8 mouse cellular contexts compared by ENCODE assay signal in genomic region chr5:4754701-4755281, GRCm38 (mm10). TPM values are rescaled to one million over a fixed set of nuclear protein-coding genes. Genes with fewer than 3 reads are reported as not detected.
A peak's percentile ranks its signal among the peaks of the same experiment; 100 is the strongest.
DNase-seq lines count a peak whose midpoint lies in the region; ATAC-seq and TF ChIP-seq lines count a peak whose summit lies in the region.
"Had no signal": no experiment of that assay in that cellular context is flagged by ENCODE, and none has a peak within 500 bp of the region (broad histone marks: within the 10 kb centered on the region; RNA-seq: fewer than 3 reads in every experiment).

No protein-coding gene starts in this region.

- H3K9me3 ChIP-seq in embryonic facial prominence, embryonic 13.5 days = no peaks in the 10 kb centered on the region
- no peaks in the 10 kb centered on the region for H3K9me3 ChIP-seq in intestine, embryonic 16.5 days (ENCODE audit: control insufficient read depth, low read length)
- H3K9me3 ChIP-seq in midbrain, embryonic 11.5 days (ENCODE audit: control insufficient read depth, low read length) = no peaks in the 10 kb centered on the region

- H3K4me2 ChIP-seq in embryonic facial prominence, embryonic 13.5 days = peak overlapping the region; percentile 94
- peak overlapping the region; percentile 95 for H3K4me2 ChIP-seq in intestine, embryonic 16.5 days (ENCODE audit: low read depth, low read length)
- H3K4me2 ChIP-seq in midbrain, embryonic 11.5 days = peak overlapping the region; percentile 99

- no peak for TF ChIP-seq CTCF in cortical plate, adult 2 months (IDR thresholded peaks at IDR 0.05; ENCODE audit: extremely low read depth, insufficient read depth, low read length)
- TF ChIP-seq CTCF in thymus, adult 2 months (IDR thresholded peaks at IDR 0.05; ENCODE audit: borderline replicate concordance, control insufficient read depth, extremely low read depth, insufficient read depth, low read length, poor library complexity) = no peak

- no peak for ATAC-seq in embryonic facial prominence, embryonic 13.5 days (ENCODE audit: insufficient number of reproducible peaks, insufficient read depth, low FRiP score, low TSS enrichment, low read depth)
- ATAC-seq in intestine, embryonic 16.5 days = no peak
- ATAC-seq in midbrain, embryonic 11.5 days (ENCODE audit: low FRiP score) = no peak
- ATAC-seq in CD4-positive, CD25-positive, alpha-beta regulatory T cell, adult 4 months = no peak

- peak; percentile 89 for DNase-seq in midbrain, embryonic 11.5 days (ENCODE audit: low spot score, missing footprints)
- no peak for DNase-seq in thymus, adult 2 months
- no peak for DNase-seq in ovary, postnatal 10 days (ENCODE audit: low spot score)

- 23% methylated on average over 9 of the region's 9 CpGs for WGBS in embryonic facial prominence, embryonic 13.5 days
- 26% methylated on average over 9 of the region's 9 CpGs for WGBS in intestine, embryonic 16.5 days
- 28% methylated on average over 9 of the region's 9 CpGs for WGBS in midbrain, embryonic 11.5 days
- WGBS in thymus, adult 2 months = 59% methylated on average over 9 of the region's 9 CpGs

- peaks cover 4% of the 10 kb centered on the region; the same call in 1 of the 2 replicates for H3K36me3 ChIP-seq in embryonic facial prominence, embryonic 13.5 days
- no peaks in the 10 kb centered on the region for H3K36me3 ChIP-seq in intestine, embryonic 16.5 days (ENCODE audit: control insufficient read depth, insufficient read depth, low read length)
- no peaks in the 10 kb centered on the region for H3K36me3 ChIP-seq in midbrain, embryonic 11.5 days (ENCODE audit: control insufficient read depth, insufficient read depth, low read length)
- H3K36me3 ChIP-seq in thymus, adult 2 months (ENCODE audit: control insufficient read depth, insufficient read depth, low read length) = no peaks in the 10 kb centered on the region

- H3K27ac ChIP-seq in cortical plate, adult 2 months (ENCODE audit: insufficient read depth, low read length) = no peak overlapping the region
- no peak overlapping the region for H3K27ac ChIP-seq in embryonic facial prominence, embryonic 13.5 days
- no peak overlapping the region for H3K27ac ChIP-seq in intestine, embryonic 16.5 days (ENCODE audit: low read length)
- no peak overlapping the region for H3K27ac ChIP-seq in midbrain, embryonic 11.5 days (ENCODE audit: low read depth, low read length)
- no peak overlapping the region for H3K27ac ChIP-seq in thymus, adult 2 months (ENCODE audit: control insufficient read depth, insufficient read depth, low read length)
- H3K27ac ChIP-seq: liver, embryonic 14.5 days had no signal

- no peaks in the 10 kb centered on the region for H3K27me3 ChIP-seq in embryonic facial prominence, embryonic 13.5 days
- H3K27me3 ChIP-seq in intestine, embryonic 16.5 days (replicated peaks; ENCODE audit: control insufficient read depth, insufficient read depth, low read length) = no peaks in the 10 kb centered on the region
- H3K27me3 ChIP-seq in midbrain, embryonic 11.5 days (ENCODE audit: control insufficient read depth, insufficient read depth, low read length) = peaks cover 3% of the 10 kb centered on the region; the same call in 1 of the 2 replicates
- peaks cover 3% of the 10 kb centered on the region; the same call in 1 of the 2 replicates for H3K27me3 ChIP-seq in thymus, adult 2 months (ENCODE audit: control insufficient read depth, insufficient read depth, low read length)

- H3K4me3 ChIP-seq in cortical plate, adult 2 months (ENCODE audit: insufficient read depth, low read length) = peak overlapping the region; percentile 53
- peak overlapping the region; percentile 86 for H3K4me3 ChIP-seq in embryonic facial prominence, embryonic 13.5 days
- H3K4me3 ChIP-seq in intestine, embryonic 16.5 days (ENCODE audit: low read length) = peak overlapping the region; percentile 89
- H3K4me3 ChIP-seq in midbrain, embryonic 11.5 days (ENCODE audit: low read depth, low read length) = peak overlapping the region; percentile 81
- no peak overlapping the region for H3K4me3 ChIP-seq in thymus, adult 2 months (ENCODE audit: control insufficient read depth, insufficient read depth, low read length)

- peak overlapping the region; percentile 97 for H3K9ac ChIP-seq in embryonic facial prominence, embryonic 13.5 days
- peak overlapping the region; percentile 48; the same call in 1 of the 2 replicates for H3K9ac ChIP-seq in intestine, embryonic 16.5 days (ENCODE audit: low read depth, low read length)
- H3K9ac ChIP-seq in midbrain, embryonic 11.5 days (ENCODE audit: low read length) = peak overlapping the region; percentile 93
- H3K9ac ChIP-seq: liver, embryonic 14.5 days had no signal

- H3K4me1 ChIP-seq in cortical plate, adult 2 months (ENCODE audit: control insufficient read depth, insufficient read depth, low read length) = peaks cover 1% of the 10 kb centered on the region; the same call in 1 of the 2 replicates
- H3K4me1 ChIP-seq in embryonic facial prominence, embryonic 13.5 days = peaks cover 36% of the 10 kb centered on the region
- peaks cover 5% of the 10 kb centered on the region; the same call in 1 of the 2 replicates for H3K4me1 ChIP-seq in intestine, embryonic 16.5 days (ENCODE audit: control insufficient read depth, insufficient read depth, low read length)
- H3K4me1 ChIP-seq in midbrain, embryonic 11.5 days (ENCODE audit: control insufficient read depth, insufficient read depth, low read length) = peaks cover 24% of the 10 kb centered on the region
- no peaks in the 10 kb centered on the region for H3K4me1 ChIP-seq in thymus, adult 2 months (replicated peaks; ENCODE audit: control insufficient read depth, insufficient read depth, low read length)

- no peak for TF ChIP-seq POLR2A in cortical plate, adult 2 months (IDR thresholded peaks at IDR 0.05; ENCODE audit: extremely low read depth, insufficient read depth, low read length)
- TF ChIP-seq POLR2A in thymus, adult 2 months (IDR thresholded peaks at IDR 0.05; ENCODE audit: control insufficient read depth, extremely low read depth, insufficient read depth, low read length, poor library complexity) = no peak

RNA-seq across cellular contexts. Expression of gene Fzd1, which starts 3.0 kb away (rescaled TPM):
- 8.1 and 8.8 TPM in 2 replicates for polyA plus RNA-seq in cortical plate, adult 2 months (2012; rRNA removed)
- 22.6 and 25.6 TPM in 2 replicates for polyA plus RNA-seq in embryonic facial prominence, embryonic 13.5 days (2015; fragmentation: Nextera tagmentation; extraction: Ambion mirVana)
- 10.1 and 10.6 TPM in 2 replicates for polyA plus RNA-seq in intestine, embryonic 16.5 days (2015; fragmentation: Nextera tagmentation; extraction: Ambion mirVana)
- 26.5 and 26.9 TPM in 2 replicates for polyA plus RNA-seq in midbrain, embryonic 11.5 days (2014; fragmentation: Nextera tagmentation; extraction: Ambion mirVana)
- 5.8 and 6.2 TPM in 2 replicates for polyA plus RNA-seq in thymus, adult 2 months (2012; rRNA removed)
- polyA plus RNA-seq in CD4-positive, CD25-positive, alpha-beta regulatory T cell, adult 4 months (2017; shearing (Covaris generic)) = not detected
